Mouse (Mus musculus) brain, adult 2 months (tissue): ENCODE measurements around the gene Adssl1.
A peak's percentile ranks its signal among the peaks of the same experiment; 100 is the strongest.

Source experiments
- DNase-seq: peaks from one replicate; pipeline ENCODE4 v3.0.0; 2011; ENCODE audit warnings: low read depth, low spot score

Adssl1 gene

GRCm38 (mm10) chr12:112675245-112676035, 55.6 kb downstream of the Adssl1 start:
- peak; percentile 92 for DNase-seq

- no peak for DNase-seq
Observed at GRCm38 (mm10) chr12:112677076-112677475, 57.2 kb downstream of the Adssl1 start.

- DNase-seq = no peak
Observed at GRCm38 (mm10) chr12:112677943-112678554, 58.2 kb downstream of the Adssl1 start.

- DNase-seq = no peak
Observed at GRCm38 (mm10) chr12:112678555-112679026, 58.7 kb downstream of the Adssl1 start, which contains the start of gene Zbtb42. Zbtb42 (plus strand) TSS chr12:112678828.

- no peak for DNase-seq
Observed at GRCm38 (mm10) chr12:112679027-112679996, 59.5 kb downstream of the Adssl1 start.

DNA sequence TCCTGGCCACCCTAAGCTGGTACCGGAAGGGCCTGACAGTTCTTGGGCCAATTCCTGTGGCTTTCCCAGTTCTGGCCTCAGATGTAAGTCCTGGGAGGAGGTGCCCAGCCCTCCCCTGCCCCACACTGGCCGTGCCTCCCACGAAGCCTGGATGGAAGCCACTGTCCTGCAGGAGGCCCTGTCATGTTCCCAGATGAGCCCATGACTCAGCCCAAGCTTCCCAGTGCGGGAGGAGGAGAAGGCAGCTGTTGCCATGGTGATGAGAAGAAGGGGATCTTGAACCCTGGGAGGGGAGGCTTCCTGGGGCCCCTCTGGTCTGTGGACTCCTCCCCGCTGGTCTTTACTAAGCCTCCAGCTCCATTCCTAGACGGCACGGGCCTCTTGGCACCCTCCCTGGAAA, 63.5 kb downstream of the Adssl1 start:
- DNase-seq = peak; percentile 73

GRCm38 (mm10) chr12:112688458-112688857, 68.6 kb downstream of the Adssl1 start:
- DNase-seq = no peak
